Mouse (Mus musculus): ENCODE measurements at regions not wholly inside any gene's neighbourhood (a gene's known extent, or its start where the extent isn't known, plus 50 kb on each side); places are given as distances from the start of the nearest gene placed in this dataset.

DNA sequence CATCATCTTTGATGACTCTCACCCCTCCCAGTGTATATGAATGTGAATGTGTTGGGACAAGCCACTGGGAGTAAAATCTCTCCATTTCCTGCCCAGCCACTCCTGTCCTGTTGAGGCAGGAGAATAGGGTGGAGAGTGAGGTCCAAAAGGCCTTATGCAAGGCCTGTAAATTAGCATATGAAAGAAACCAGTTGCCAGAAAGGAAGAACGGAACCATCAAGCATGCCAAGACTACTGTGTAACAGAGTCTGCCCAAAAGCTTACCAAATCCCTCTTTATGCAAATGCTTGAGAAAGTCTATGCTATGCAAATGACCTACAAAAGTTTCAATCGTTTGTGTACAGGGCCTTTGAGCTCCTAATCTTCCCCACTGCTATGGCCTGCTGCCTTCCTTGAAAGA is 404.0 kb upstream of the Tbl1xr1 start:
- TF ChIP-seq POLR2AphosphoS2 (IDR thresholded peaks at IDR 0.05; ENCODE audit: low read length) = no peak
- TF ChIP-seq TCF12 (IDR thresholded peaks at IDR 0.05; ENCODE audit: low read depth, low read length) = no peak
- no peak for TF ChIP-seq CTCF (IDR thresholded peaks at IDR 0.05 in 2 of 3, conservative IDR thresholded peaks at IDR 0.05 in 1 of 3; ENCODE audit: control insufficient read depth in 1 of 3, insufficient read depth in 1 of 3, low read depth in 2 of 3, low read length in 3 of 3, poor library complexity in 1 of 3, severe bottlenecking in 1 of 3)
- TF ChIP-seq E2F4 (IDR thresholded peaks at IDR 0.05; ENCODE audit: borderline replicate concordance, low read depth, low read length) = no peak
- TF ChIP-seq MAFK (IDR thresholded peaks at IDR 0.05; ENCODE audit: borderline replicate concordance, low read depth, low read length) = no peak
- TF ChIP-seq ZC3H11A (IDR thresholded peaks at IDR 0.05; ENCODE audit: low read depth, low read length) = no peak
- TF ChIP-seq ZNF384 (IDR thresholded peaks at IDR 0.05; ENCODE audit: low read depth, low read length) = no peak
- no peak for TF ChIP-seq UBTF (IDR thresholded peaks at IDR 0.05; ENCODE audit: borderline replicate concordance, insufficient read depth, low read depth, low read length)
- no peak for TF ChIP-seq USF1 (IDR thresholded peaks at IDR 0.05; ENCODE audit: low read depth, low read length)
- TF ChIP-seq ELF1 (IDR thresholded peaks at IDR 0.05; ENCODE audit: low read depth, low read length) = no peak
- no peak for TF ChIP-seq GATA1 (IDR thresholded peaks at IDR 0.05; ENCODE audit: low read depth, low read length)
- TF ChIP-seq GABPA (IDR thresholded peaks at IDR 0.05; ENCODE audit: low read depth, low read length) = no peak
- no peak for TF ChIP-seq SIN3A (IDR thresholded peaks at IDR 0.05; ENCODE audit: low read length)

Data from MEL (cell line).